ENCODE assay signal across 23 mouse cellular contexts in the genomic region with DNA sequence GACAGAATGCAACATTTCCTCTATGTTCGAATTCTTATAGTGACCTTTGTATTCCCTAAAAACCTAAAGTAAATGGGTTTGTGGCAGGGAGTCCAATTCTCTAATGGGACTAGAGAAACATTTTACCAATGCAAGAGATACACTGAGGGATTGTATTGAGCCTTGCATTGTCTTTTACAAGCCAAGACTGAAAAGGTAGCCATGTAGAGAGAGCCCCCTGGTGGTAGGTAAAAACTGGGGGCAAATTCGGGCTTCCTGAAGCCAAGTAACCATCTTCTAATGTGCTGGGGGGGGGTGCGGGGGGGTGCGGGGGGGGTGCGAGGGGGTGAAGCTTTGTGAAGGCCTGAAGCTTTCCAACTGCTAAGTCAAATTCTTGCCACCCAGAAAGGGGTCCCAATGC. TPM values are rescaled to one million over a fixed set of nuclear protein-coding genes. Genes with fewer than 3 reads are reported as not detected.
A peak's percentile ranks its signal among the peaks of the same experiment; 100 is the strongest.
DNase-seq lines count a peak whose midpoint lies in the region; ATAC-seq and TF ChIP-seq lines count a peak whose summit lies in the region.
"Had no signal": no experiment of that assay in that cellular context is flagged by ENCODE, and none has a peak within 500 bp of the region (broad histone marks: within the 10 kb centered on the region; RNA-seq: fewer than 3 reads in every experiment).

No protein-coding gene starts in this region.

- no peaks in the 10 kb centered on the region for H3K9me3 ChIP-seq in midbrain, embryonic 11.5 days (ENCODE audit: control insufficient read depth, low read length)
- H3K9me3 ChIP-seq in midbrain, embryonic 10.5 days (replicated peaks), result no peaks in the 10 kb centered on the region
- no peaks in the 10 kb centered on the region for H3K9me3 ChIP-seq in stomach, postnatal 0 days (ENCODE audit: control insufficient read depth, low read length)
- H3K9me3 ChIP-seq: kidney, embryonic 15.5 days; limb, embryonic 10.5 days; liver, embryonic 13.5 days; neural tube, embryonic 15.5 days had no signal

- no peak overlapping the region for H3K4me2 ChIP-seq in midbrain, embryonic 11.5 days
- no peak overlapping the region for H3K4me2 ChIP-seq in stomach, postnatal 0 days (replicated peaks; ENCODE audit: low read depth)
- H3K4me2 ChIP-seq: hindbrain, embryonic 14.5 days; kidney, embryonic 15.5 days; liver, embryonic 13.5 days; neural tube, embryonic 15.5 days had no signal

- peaks cover 25% of the 10 kb centered on the region for H3K27me3 ChIP-seq in kidney, adult 2 months (replicated peaks; ENCODE audit: control insufficient read depth, insufficient read depth, low read length)
- H3K27me3 ChIP-seq in midbrain, embryonic 11.5 days (ENCODE audit: control insufficient read depth, insufficient read depth, low read length), result peaks cover 91% of the 10 kb centered on the region
- peaks cover 100% of the 10 kb centered on the region for H3K27me3 ChIP-seq in midbrain, embryonic 10.5 days (ENCODE audit: low read depth, poor library complexity, severe bottlenecking)
- H3K27me3 ChIP-seq in stomach, postnatal 0 days (ENCODE audit: control insufficient read depth, insufficient read depth, low read length), result peaks cover 48% of the 10 kb centered on the region

- H3K4me1 ChIP-seq in kidney, adult 2 months (ENCODE audit: control insufficient read depth, insufficient read depth, low read length), result no peaks in the 10 kb centered on the region
- H3K4me1 ChIP-seq in midbrain, embryonic 11.5 days (ENCODE audit: control insufficient read depth, insufficient read depth, low read length), result peaks cover 24% of the 10 kb centered on the region
- H3K4me1 ChIP-seq in midbrain, embryonic 10.5 days, result peaks cover 52% of the 10 kb centered on the region
- peaks cover 3% of the 10 kb centered on the region for H3K4me1 ChIP-seq in stomach, postnatal 0 days (replicated peaks; ENCODE audit: control insufficient read depth, insufficient read depth)

- H3K4me3 ChIP-seq in kidney, adult 2 months (ENCODE audit: insufficient read depth, low read depth, low read length), result no peak overlapping the region
- H3K4me3 ChIP-seq in midbrain, embryonic 11.5 days (ENCODE audit: low read depth, low read length), result no peak overlapping the region
- no peak overlapping the region for H3K4me3 ChIP-seq in midbrain, embryonic 10.5 days
- no peak overlapping the region for H3K4me3 ChIP-seq in stomach, postnatal 0 days (ENCODE audit: low read depth, low read length)
- H3K4me3 ChIP-seq: kidney, embryonic 15.5 days; limb, embryonic 10.5 days; liver, embryonic 13.5 days; neural tube, embryonic 15.5 days had no signal

- H3K9ac ChIP-seq in midbrain, embryonic 11.5 days (ENCODE audit: low read length), result no peak overlapping the region
- no peak overlapping the region for H3K9ac ChIP-seq in stomach, postnatal 0 days (ENCODE audit: low read length)
- H3K9ac ChIP-seq: hindbrain, embryonic 14.5 days; kidney, embryonic 15.5 days; liver, embryonic 13.5 days; neural tube, embryonic 15.5 days had no signal

- ATAC-seq in midbrain, embryonic 11.5 days (ENCODE audit: low FRiP score), result no peak
- no peak for ATAC-seq in stomach, postnatal 0 days (ENCODE audit: low FRiP score, low TSS enrichment)
- ATAC-seq in inflammation-experienced regulatory T-cells, adult 6 months, result no peak
- ATAC-seq: forebrain, embryonic 16.5 days had no signal

- DNase-seq in embryo, embryonic 9.5 days (ENCODE audit: extremely low spot score), result peak; percentile 15
- no peak for DNase-seq in embryo, embryonic 10.5 days (ENCODE audit: low spot score)
- no peak for DNase-seq in kidney, adult 2 months
- no peak for DNase-seq in kidney, adult 8-10 months
- peak; percentile 88 for DNase-seq in midbrain, embryonic 11.5 days (ENCODE audit: low spot score, missing footprints)
- DNase-seq in midbrain, embryonic 10.5 days (ENCODE audit: low spot score), result no peak
- no peak for DNase-seq in stomach, postnatal 0 days (ENCODE audit: low spot score)
- DNase-seq: adrenal gland, postnatal 36 days; cerebellum, adult 9-10 months; embryo, embryonic 11 days; heart, adult 18-20 months; heart, postnatal 14 days; liver, embryonic 13.5 days; lung, postnatal 14 days; right cerebral cortex, postnatal 25 days; thymus, postnatal 25 days had no signal

- 15% methylated on average over 5 of the region's 5 CpGs for WGBS in kidney, adult 2 months
- 11% methylated on average over 5 of the region's 5 CpGs for WGBS in midbrain, embryonic 11.5 days
- 17% methylated on average over 5 of the region's 5 CpGs for WGBS in midbrain, embryonic 10.5 days
- WGBS in stomach, postnatal 0 days, result 30% methylated on average over 5 of the region's 5 CpGs

- H3K27ac ChIP-seq in kidney, adult 2 months (ENCODE audit: insufficient read depth, low read depth, low read length), result no peak overlapping the region
- no peak overlapping the region for H3K27ac ChIP-seq in midbrain, embryonic 11.5 days (ENCODE audit: low read depth, low read length)
- H3K27ac ChIP-seq in midbrain, embryonic 10.5 days (replicated peaks), result no peak overlapping the region
- no peak overlapping the region for H3K27ac ChIP-seq in stomach, postnatal 0 days (replicated peaks)
- H3K27ac ChIP-seq: hindbrain, embryonic 14.5 days; kidney, embryonic 15.5 days; limb, embryonic 10.5 days; liver, embryonic 13.5 days; neural tube, embryonic 15.5 days had no signal

- no peak for TF ChIP-seq EP300 in stomach, postnatal 0 days (optimal IDR thresholded peaks at IDR 0.05)

- no peak for TF ChIP-seq POLR2A in kidney, adult 2 months (IDR thresholded peaks at IDR 0.05; ENCODE audit: low read depth, low read length)

- H3K36me3 ChIP-seq in kidney, adult 2 months (ENCODE audit: control insufficient read depth, insufficient read depth, low read length), result no peaks in the 10 kb centered on the region
- H3K36me3 ChIP-seq in midbrain, embryonic 11.5 days (ENCODE audit: control insufficient read depth, insufficient read depth, low read length), result no peaks in the 10 kb centered on the region
- H3K36me3 ChIP-seq in midbrain, embryonic 10.5 days, result no peaks in the 10 kb centered on the region
- H3K36me3 ChIP-seq in stomach, postnatal 0 days (ENCODE audit: control insufficient read depth, insufficient read depth, low read length), result no peaks in the 10 kb centered on the region
- H3K36me3 ChIP-seq: kidney, embryonic 15.5 days; limb, embryonic 10.5 days; liver, embryonic 13.5 days; neural tube, embryonic 15.5 days had no signal

- 0 out of 2 replicates have a peak, but pooled peaks have one; percentile 4 for TF ChIP-seq CTCF in kidney, adult 2 months (conservative IDR thresholded peaks at IDR 0.05; ENCODE audit: insufficient read depth, insufficient read length, low read depth, low read length)
- TF ChIP-seq CTCF in stomach, postnatal 0 days (IDR thresholded peaks at IDR 0.05; ENCODE audit: low read depth), result peak; percentile 52

RNA-seq across cellular contexts. Expression of gene Foxl2, which starts 5.3 kb away (rescaled TPM):
- polyA plus RNA-seq in kidney, adult 2 months (2012; rRNA removed), result not detected in 2 replicates
- 2.2 and 3.6 TPM in 2 replicates for polyA plus RNA-seq in midbrain, embryonic 11.5 days (2014; fragmentation: Nextera tagmentation; extraction: Ambion mirVana)
- polyA plus RNA-seq in midbrain, embryonic 10.5 days (2016; fragmentation: Nextera tagmentation; extraction: Ambion mirVana), result 3.5 and 4.1 TPM in 2 replicates
- polyA plus RNA-seq in stomach, postnatal 0 days (2015; fragmentation: Nextera tagmentation; extraction: Ambion mirVana), result 0.02 TPM in 1 of 2 replicates, not detected in the other
- not detected for polyA plus RNA-seq in inflammation-experienced regulatory T-cells, adult 6 months (2017; shearing (Covaris generic))
- polyA plus RNA-seq: kidney, embryonic 15.5 days; limb, embryonic 10.5 days; liver, embryonic 13.5 days; stomach, embryonic 16.5 days had no signal

RNA-seq across cellular contexts. Expression of gene Faim, which starts 25.8 kb away (rescaled TPM):
- polyA plus RNA-seq in kidney, adult 2 months (2012; rRNA removed), result 3.5 and 4.5 TPM in 2 replicates
- 87.3 and 91.8 TPM in 2 replicates for polyA plus RNA-seq in midbrain, embryonic 11.5 days (2014; fragmentation: Nextera tagmentation; extraction: Ambion mirVana)
- polyA plus RNA-seq in midbrain, embryonic 10.5 days (2016; fragmentation: Nextera tagmentation; extraction: Ambion mirVana), result 73.5 and 81.5 TPM in 2 replicates
- 32.3 and 32.9 TPM in 2 replicates for polyA plus RNA-seq in stomach, postnatal 0 days (2015; fragmentation: Nextera tagmentation; extraction: Ambion mirVana)
- polyA plus RNA-seq in inflammation-experienced regulatory T-cells, adult 6 months (2017; shearing (Covaris generic)), result 10 to 100 TPM; 51.4 to 76.6 (median 60.3) TPM

RNA-seq across cellular contexts. Expression of gene 7420426K07Rik, which starts 57.4 kb away (rescaled TPM):
- polyA plus RNA-seq in kidney, adult 2 months (2012; rRNA removed), result not detected in 2 replicates
- 0.11 TPM in 1 of 2 replicates, not detected in the other for polyA plus RNA-seq in midbrain, embryonic 11.5 days (2014; fragmentation: Nextera tagmentation; extraction: Ambion mirVana)
- not detected in 2 replicates for polyA plus RNA-seq in midbrain, embryonic 10.5 days (2016; fragmentation: Nextera tagmentation; extraction: Ambion mirVana)
- polyA plus RNA-seq in stomach, postnatal 0 days (2015; fragmentation: Nextera tagmentation; extraction: Ambion mirVana), result not detected in 2 replicates
- polyA plus RNA-seq in inflammation-experienced regulatory T-cells, adult 6 months (2017; shearing (Covaris generic)), result not detected
- polyA plus RNA-seq: forebrain, embryonic 16.5 days; hindbrain, embryonic 14.5 days; kidney, embryonic 15.5 days; limb, embryonic 10.5 days; liver, embryonic 13.5 days; neural tube, embryonic 15.5 days; stomach, embryonic 16.5 days had no signal

Comparison
In these comparisons a context has a peak if more than half of its experiments do, and no peak if none do; other contexts are left out.
1. DNase-seq: peak in embryo, embryonic 9.5 days (single experiment) and midbrain, embryonic 11.5 days (single experiment); none in embryo, embryonic 10.5 days (single experiment), kidney, adult 2 months (single experiment), kidney, adult 8-10 months (0 of 2), midbrain, embryonic 10.5 days (single experiment) and stomach, postnatal 0 days (single experiment).